10 mouse cellular contexts compared by ENCODE assay signal in the genomic region with DNA sequence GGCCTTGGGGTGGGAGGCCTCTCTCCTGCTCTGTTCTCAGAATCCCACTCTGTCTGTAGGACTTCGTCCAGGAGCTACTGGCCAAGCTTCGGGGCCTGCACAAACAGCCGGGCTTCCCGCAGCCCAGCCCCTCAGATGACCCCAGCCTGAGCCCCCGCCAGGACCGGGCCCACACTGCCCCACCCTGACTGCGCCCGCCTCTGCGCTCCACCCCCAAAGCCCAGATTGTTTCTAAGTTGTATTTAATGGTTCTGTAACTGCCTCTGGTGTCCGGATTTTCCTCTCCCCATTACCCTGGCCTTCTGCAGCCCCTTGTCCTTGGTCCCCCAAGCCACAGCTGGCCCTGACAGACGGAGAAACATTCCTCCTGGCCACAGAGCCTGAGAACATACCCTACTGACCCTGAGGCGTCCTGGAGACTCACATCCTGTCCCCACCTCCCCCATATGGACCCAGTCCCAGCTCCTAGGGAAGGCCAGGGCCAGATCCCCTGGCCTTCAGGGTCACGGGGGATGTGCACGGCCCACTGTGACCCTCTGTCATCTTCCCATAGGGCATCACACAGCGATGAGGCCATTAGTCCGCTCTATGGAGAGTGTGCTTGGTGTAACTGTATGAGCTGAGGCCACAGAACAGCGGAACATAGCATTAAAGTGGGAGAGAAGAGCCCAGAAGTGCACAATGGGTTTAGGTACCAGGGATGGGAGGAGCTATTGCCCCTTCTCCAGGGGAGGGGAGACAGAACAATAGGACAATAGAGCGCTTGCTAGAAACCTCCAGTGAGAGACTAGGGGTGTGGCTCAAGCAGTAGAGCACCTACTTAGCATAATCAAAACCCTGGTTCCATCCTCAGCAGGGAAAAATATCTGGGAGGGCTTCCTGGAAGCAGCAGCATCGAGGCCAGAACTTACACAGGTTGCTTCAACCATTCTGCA. TPM values are rescaled to one million over a fixed set of nuclear protein-coding genes. Genes with fewer than 3 reads are reported as not detected.
DNase-seq lines count a peak whose midpoint lies in the region; ATAC-seq and TF ChIP-seq lines count a peak whose summit lies in the region.
"Had no signal": no experiment of that assay in that cellular context is flagged by ENCODE, and none has a peak within 500 bp of the region (broad histone marks: within the 10 kb centered on the region; RNA-seq: fewer than 3 reads in every experiment).

No protein-coding gene starts in this region.

- peak overlapping the region; percentile 68 for H3K27ac ChIP-seq in embryonic facial prominence, embryonic 10.5 days (replicated peaks)
- H3K27ac ChIP-seq in heart, postnatal 0 days (ENCODE audit: low read depth), result peak overlapping the region; percentile 64
- peak overlapping the region; percentile 84 for H3K27ac ChIP-seq in stomach, embryonic 16.5 days (ENCODE audit: low read length)

- TF ChIP-seq EP300 in heart, postnatal 0 days (IDR thresholded peaks at IDR 0.05; ENCODE audit: low read depth), result 0 out of 2 replicates have a peak, but pooled peaks have one; percentile 36

- TF ChIP-seq CTCF in heart, postnatal 0 days (IDR thresholded peaks at IDR 0.05; ENCODE audit: low read depth), result no peak

- no peak overlapping the region for H3K4me2 ChIP-seq in heart, postnatal 0 days (ENCODE audit: low read depth, low read length)
- H3K4me2 ChIP-seq in stomach, embryonic 16.5 days (ENCODE audit: low read depth, low read length), result peak overlapping the region; percentile 86; the same call in 1 of the 2 replicates

- 21% methylated on average over 19 of the region's 19 CpGs for WGBS in embryonic facial prominence, embryonic 10.5 days
- WGBS in heart, postnatal 0 days, result 52% methylated on average over 19 of the region's 19 CpGs
- WGBS in stomach, embryonic 16.5 days, result 37% methylated on average over 19 of the region's 19 CpGs

- peaks cover 34% of the 10 kb centered on the region for H3K27me3 ChIP-seq in embryonic facial prominence, embryonic 10.5 days (replicated peaks; ENCODE audit: low read depth, poor library complexity, severe bottlenecking)
- peaks cover 9% of the 10 kb centered on the region; the same call in 1 of the 2 replicates for H3K27me3 ChIP-seq in heart, postnatal 0 days (ENCODE audit: control insufficient read depth, insufficient read depth, low read length)
- no peaks in the 10 kb centered on the region for H3K27me3 ChIP-seq in stomach, embryonic 16.5 days (ENCODE audit: control insufficient read depth, insufficient read depth, low read length)

- H3K9me3 ChIP-seq in embryonic facial prominence, embryonic 10.5 days, result no peaks in the 10 kb centered on the region
- no peaks in the 10 kb centered on the region for H3K9me3 ChIP-seq in heart, postnatal 0 days (replicated peaks; ENCODE audit: control insufficient read depth, low read length)
- H3K9me3 ChIP-seq in stomach, embryonic 16.5 days (replicated peaks; ENCODE audit: control insufficient read depth, low read length), result no peaks in the 10 kb centered on the region

- no peak for DNase-seq in frontal cortex, adult 2 months (ENCODE audit: extremely low spot score in 1 of 2, low spot score in 1 of 2)
- DNase-seq in embryonic facial prominence, embryonic 10.5 days (ENCODE audit: low spot score), result peak; percentile 24
- peak; percentile 28 for DNase-seq in heart, postnatal 0 days (ENCODE audit: low spot score)
- DNase-seq in kidney, postnatal 4 days, result peak; percentile 72 to 82
- no peak for DNase-seq in urinary bladder, adult 2 months (ENCODE audit: low spot score)

- 0 out of 2 replicates have a peak overlapping the region, but pooled peaks have one; percentile 19 for H3K4me3 ChIP-seq in embryonic facial prominence, embryonic 10.5 days
- H3K4me3 ChIP-seq in heart, postnatal 0 days (ENCODE audit: low read depth, low read length), result no peak overlapping the region
- H3K4me3 ChIP-seq in stomach, embryonic 16.5 days (replicated peaks; ENCODE audit: low read length), result no peak overlapping the region
- H3K4me3 ChIP-seq: erythroblast, embryonic 14.5 days; myocyte had no signal

- H3K9ac ChIP-seq in heart, postnatal 0 days (replicated peaks; ENCODE audit: low read depth, low read length), result no peak overlapping the region
- H3K9ac ChIP-seq in stomach, embryonic 16.5 days (ENCODE audit: low read length), result peak overlapping the region; percentile 56; the same call in 1 of the 2 replicates

- no peaks in the 10 kb centered on the region for H3K36me3 ChIP-seq in embryonic facial prominence, embryonic 10.5 days (replicated peaks)
- no peaks in the 10 kb centered on the region for H3K36me3 ChIP-seq in heart, postnatal 0 days (replicated peaks; ENCODE audit: control insufficient read depth, insufficient read depth, low read length)
- H3K36me3 ChIP-seq in stomach, embryonic 16.5 days (ENCODE audit: control insufficient read depth, insufficient read depth, low read length), result no peaks in the 10 kb centered on the region

- peak; percentile 39; the same call in 1 of the 2 replicates for ATAC-seq in frontal cortex, adult (ENCODE audit: low TSS enrichment)
- peak; percentile 39 for ATAC-seq in heart, postnatal 0 days (ENCODE audit: insufficient read depth, low read depth)
- ATAC-seq in stomach, embryonic 16.5 days (ENCODE audit: insufficient read depth, low FRiP score), result peak; percentile 12; the same call in 1 of the 2 replicates
- no peak for ATAC-seq in erythroblast, adult 5-6 weeks (replicated peaks; ENCODE audit: low FRiP score, poor library complexity, severe bottlenecking)

- H3K4me1 ChIP-seq in embryonic facial prominence, embryonic 10.5 days, result peaks cover 58% of the 10 kb centered on the region
- peaks cover 15% of the 10 kb centered on the region; the same call in 1 of the 2 replicates for H3K4me1 ChIP-seq in heart, postnatal 0 days (ENCODE audit: control insufficient read depth, insufficient read depth)
- H3K4me1 ChIP-seq in stomach, embryonic 16.5 days (ENCODE audit: control insufficient read depth, insufficient read depth, low read length), result peaks cover 38% of the 10 kb centered on the region

RNA-seq across cellular contexts. Expression of a gene that starts 4.3 kb away (rescaled TPM):
- 22.1 and 26.9 TPM in 2 replicates for polyA plus RNA-seq in frontal cortex, adult 2 months (2012; rRNA removed)
- polyA plus RNA-seq in embryonic facial prominence, embryonic 10.5 days (2016; fragmentation: Nextera tagmentation; extraction: Ambion mirVana), result 29.7 and 30.5 TPM in 2 replicates
- 7.8 and 61.8 TPM in 2 replicates for total RNA-seq in heart, postnatal 0 days (2014; rRNA removed; ENCODE audit: low replicate concordance)
- polyA plus RNA-seq in heart, postnatal 0 days (2015; fragmentation: Nextera tagmentation; extraction: Ambion mirVana), result 17.9 and 18.0 TPM in 2 replicates
- polyA plus RNA-seq in stomach, embryonic 16.5 days (2015; fragmentation: Nextera tagmentation; extraction: Ambion mirVana), result 46.8 and 48.8 TPM in 2 replicates
- total RNA-seq in erythroblast, adult 5-6 weeks (2015; ENCODE audit: low replicate concordance), result not detected in 2 replicates
- not detected in 2 replicates for total RNA-seq in erythroblast, adult 5-6 weeks (2017; ENCODE audit: low replicate concordance)
- 303 and 338 TPM in 2 replicates for polyA plus RNA-seq in urinary bladder, adult 2 months (2012; rRNA removed)

RNA-seq across cellular contexts. Expression of a gene that starts 10.4 kb away (rescaled TPM):
- 90.5 and 91.9 TPM in 2 replicates for polyA plus RNA-seq in frontal cortex, adult 2 months (2012; rRNA removed)
- 24.8 and 28.9 TPM in 2 replicates for polyA plus RNA-seq in embryonic facial prominence, embryonic 10.5 days (2016; fragmentation: Nextera tagmentation; extraction: Ambion mirVana)
- not detected in 2 replicates for total RNA-seq in heart, postnatal 0 days (2014; rRNA removed; ENCODE audit: low replicate concordance)
- 0.41 and 0.61 TPM in 2 replicates for polyA plus RNA-seq in heart, postnatal 0 days (2015; fragmentation: Nextera tagmentation; extraction: Ambion mirVana)
- 5.3 and 5.9 TPM in 2 replicates for polyA plus RNA-seq in stomach, embryonic 16.5 days (2015; fragmentation: Nextera tagmentation; extraction: Ambion mirVana)
- not detected in 2 replicates for total RNA-seq in erythroblast, adult 5-6 weeks (2015; ENCODE audit: low replicate concordance)
- total RNA-seq in erythroblast, adult 5-6 weeks (2017; ENCODE audit: low replicate concordance), result not detected in 2 replicates
- 1.3 and 2.8 TPM in 2 replicates for polyA plus RNA-seq in urinary bladder, adult 2 months (2012; rRNA removed)

RNA-seq across cellular contexts. Expression of a gene that starts 11.7 kb away (rescaled TPM):
- polyA plus RNA-seq in frontal cortex, adult 2 months (2012; rRNA removed), result 20.3 and 21.4 TPM in 2 replicates
- polyA plus RNA-seq in embryonic facial prominence, embryonic 10.5 days (2016; fragmentation: Nextera tagmentation; extraction: Ambion mirVana), result 75.5 and 79.3 TPM in 2 replicates
- total RNA-seq in heart, postnatal 0 days (2014; rRNA removed; ENCODE audit: low replicate concordance), result 30.1 and 46.6 TPM in 2 replicates
- 81.6 and 83.2 TPM in 2 replicates for polyA plus RNA-seq in heart, postnatal 0 days (2015; fragmentation: Nextera tagmentation; extraction: Ambion mirVana)
- 399 and 413 TPM in 2 replicates for polyA plus RNA-seq in stomach, embryonic 16.5 days (2015; fragmentation: Nextera tagmentation; extraction: Ambion mirVana)
- 15.5 and 18.8 TPM in 2 replicates for total RNA-seq in erythroblast, adult 5-6 weeks (2015; ENCODE audit: low replicate concordance)
- 6.8 and 7.6 TPM in 2 replicates for total RNA-seq in erythroblast, adult 5-6 weeks (2017; ENCODE audit: low replicate concordance)
- polyA plus RNA-seq in urinary bladder, adult 2 months (2012; rRNA removed), result 485 and 505 TPM in 2 replicates

RNA-seq across cellular contexts. Expression of a gene that starts 45.1 kb away (rescaled TPM):
- polyA plus RNA-seq in frontal cortex, adult 2 months (2012; rRNA removed), result 0.34 and 0.40 TPM in 2 replicates
- polyA plus RNA-seq in embryonic facial prominence, embryonic 10.5 days (2016; fragmentation: Nextera tagmentation; extraction: Ambion mirVana), result 4.4 and 4.6 TPM in 2 replicates
- 0.42 and 1.5 TPM in 2 replicates for total RNA-seq in heart, postnatal 0 days (2014; rRNA removed; ENCODE audit: low replicate concordance)
- 11.8 and 14.0 TPM in 2 replicates for polyA plus RNA-seq in heart, postnatal 0 days (2015; fragmentation: Nextera tagmentation; extraction: Ambion mirVana)
- polyA plus RNA-seq in stomach, embryonic 16.5 days (2015; fragmentation: Nextera tagmentation; extraction: Ambion mirVana), result 77.3 and 80.2 TPM in 2 replicates
- not detected in 2 replicates for total RNA-seq in erythroblast, adult 5-6 weeks (2015; ENCODE audit: low replicate concordance)
- 2.5 TPM in 1 of 2 replicates, not detected in the other for total RNA-seq in erythroblast, adult 5-6 weeks (2017; ENCODE audit: low replicate concordance)
- polyA plus RNA-seq in urinary bladder, adult 2 months (2012; rRNA removed), result 144 and 178 TPM in 2 replicates
- polyA plus RNA-seq: erythroblast, embryonic 14.5 days had no signal

RNA-seq across cellular contexts. Expression of a gene that starts 55.3 kb away (rescaled TPM):
- 61.8 and 66.5 TPM in 2 replicates for polyA plus RNA-seq in frontal cortex, adult 2 months (2012; rRNA removed)
- 100 and 102 TPM in 2 replicates for polyA plus RNA-seq in embryonic facial prominence, embryonic 10.5 days (2016; fragmentation: Nextera tagmentation; extraction: Ambion mirVana)
- 174 and 194 TPM in 2 replicates for total RNA-seq in heart, postnatal 0 days (2014; rRNA removed; ENCODE audit: low replicate concordance)
- polyA plus RNA-seq in heart, postnatal 0 days (2015; fragmentation: Nextera tagmentation; extraction: Ambion mirVana), result 121 and 125 TPM in 2 replicates
- 89.4 and 92.2 TPM in 2 replicates for polyA plus RNA-seq in stomach, embryonic 16.5 days (2015; fragmentation: Nextera tagmentation; extraction: Ambion mirVana)
- total RNA-seq in erythroblast, adult 5-6 weeks (2015; ENCODE audit: low replicate concordance), result 8.5 and 11.5 TPM in 2 replicates
- 7.0 and 7.2 TPM in 2 replicates for total RNA-seq in erythroblast, adult 5-6 weeks (2017; ENCODE audit: low replicate concordance)
- polyA plus RNA-seq in urinary bladder, adult 2 months (2012; rRNA removed), result 43.4 and 45.5 TPM in 2 replicates

Comparison
In these comparisons a context has a peak if more than half of its experiments do, and no peak if none do; other contexts are left out.
1. DNase-seq: peak in embryonic facial prominence, embryonic 10.5 days (single experiment), heart, postnatal 0 days (single experiment) and kidney, postnatal 4 days (2 of 2); none in frontal cortex, adult 2 months (0 of 2) and urinary bladder, adult 2 months (single experiment).
2. Peak in every context shown above with its lines, with median percentiles within 50 percentile points of each other: H3K27ac ChIP-seq.